Mouse (Mus musculus) cortical plate, adult 2 months (tissue): Measurements from ENCODE around the gene Olfr1301. TPM values are rescaled to one million over a fixed set of nuclear protein-coding genes. Genes with fewer than 3 reads are reported as not detected.

ENCODE experiments used
- H3K27ac ChIP-seq: fragments of 200-500 bp; 2 replicates; pipeline ENCODE4 v1.5.1; 2012; ENCODE audit warnings: low read length, control low read depth, inconsistent platforms; ENCODE audit not compliant: insufficient read depth
- H3K4me1 ChIP-seq: fragments of 200-500 bp; 2 replicates; pipeline ENCODE4 v1.6.1; 2011; ENCODE audit warnings: low read length; ENCODE audit not compliant: control insufficient read depth, insufficient read depth
- H3K4me3 ChIP-seq: fragments of 200-500 bp; 2 replicates; pipeline ENCODE4 v1.5.1; 2011; ENCODE audit warnings: mild to moderate bottlenecking, low read length, control low read depth; ENCODE audit not compliant: insufficient read depth
- CTCF ChIP-seq: fragments of 200-500 bp; IDR thresholded peaks from 2 replicates; pipeline ENCODE4 v1.5.1; 2011; ENCODE audit warnings: mild to moderate bottlenecking, control low read depth, low read length; ENCODE audit not compliant: insufficient read depth; ENCODE audit errors: extremely low read depth
- POLR2A ChIP-seq: fragments of 200-500 bp; IDR thresholded peaks from 2 replicates; pipeline ENCODE4 v1.6.1; 2011; ENCODE audit warnings: mild to moderate bottlenecking, low read length, control low read depth; ENCODE audit not compliant: insufficient read depth; ENCODE audit errors: extremely low read depth
- polyA plus RNA-seq: library from polyadenylated mRNA; depleted of rRNA; stranded (reverse); fragments of >200 nt; gene quantifications from 2 replicates; pipeline ENCODE4 v1.2.3, GENCODE M21; 2012; rRNA removed

The Olfr1301 gene
- polyA plus RNA-seq = not detected in 2 replicates

DNA sequence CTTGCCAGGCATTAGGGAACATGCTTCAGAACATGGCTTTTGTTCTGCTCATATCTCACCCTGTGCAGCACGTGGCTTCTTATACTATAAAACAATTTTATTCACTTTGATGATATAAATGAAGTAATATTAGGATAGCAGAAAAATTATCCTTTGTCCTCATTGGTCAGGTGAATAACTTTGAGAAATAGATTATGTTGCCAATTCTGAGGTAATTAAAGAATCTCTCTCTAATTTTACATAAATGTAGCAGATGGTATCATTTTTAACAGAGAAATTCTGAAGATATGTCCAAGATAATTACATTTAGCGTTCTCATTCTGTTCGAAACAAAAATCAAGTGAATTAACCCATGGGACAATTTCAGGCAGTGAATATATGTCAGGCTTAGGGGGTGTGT is at the start of gene Olfr1301:
Gene Olfr1301, plus strand, starts transcription at position 301 of the 400 bp plus-strand sequence.
- Histone ChIP-seq H3K4me3 (no peak within 1 kb of the TSS), H3K4me1 (no peaks in the 10 kb centered on the region), H3K27ac (no peak within 1 kb of the TSS)
- TF ChIP-seq POLR2A (no peak), CTCF (no peak)

DNA sequence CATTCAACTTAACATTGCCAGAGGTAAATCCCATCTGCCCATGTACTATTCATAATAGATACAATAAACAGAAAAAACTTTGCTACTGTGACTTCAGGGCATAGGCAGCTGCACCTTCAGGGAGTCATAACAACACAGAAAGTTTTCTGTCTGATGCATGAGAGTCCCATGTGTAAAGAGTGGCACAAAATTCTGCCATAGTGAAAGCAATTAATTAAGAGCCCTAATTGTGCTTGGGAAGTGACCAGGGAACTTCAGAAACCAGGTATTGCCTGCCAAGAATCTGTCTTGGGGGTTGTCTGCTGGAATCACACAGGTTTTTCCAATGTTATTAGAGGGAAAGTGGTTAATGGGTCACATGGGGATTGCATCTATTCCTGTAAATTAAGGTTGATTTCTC is 24.1 kb upstream of the Olfr1301 start:
- no peak overlapping the region for H3K27ac ChIP-seq
- no peak overlapping the region for H3K4me3 ChIP-seq
- H3K4me1 ChIP-seq = no peaks in the 10 kb centered on the region
- no peak for TF ChIP-seq CTCF
- TF ChIP-seq POLR2A = no peak

DNA sequence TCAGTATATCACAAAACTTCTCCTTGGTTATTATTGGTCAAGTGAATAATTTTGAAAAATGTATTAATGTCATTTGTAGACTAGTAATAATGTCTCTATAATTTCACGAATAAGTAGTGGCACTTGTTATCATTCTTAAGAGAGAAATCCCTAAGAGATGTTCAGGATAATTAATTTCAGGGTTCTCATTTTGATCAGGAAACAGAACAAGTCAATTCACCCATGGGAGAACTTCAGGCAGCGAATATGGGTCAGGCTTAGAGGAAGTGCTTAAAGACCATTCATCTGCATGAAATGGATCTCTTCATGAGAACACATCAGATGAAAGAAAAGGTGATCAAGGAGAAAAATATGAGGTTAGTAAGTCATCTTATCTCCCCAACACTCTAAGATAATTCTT is 26.3 kb downstream of the Olfr1301 start, which contains the start of gene Olfr1302:
Gene Olfr1302, plus strand, starts transcription at position 301 of the 400 bp plus-strand sequence.
- H3K4me1 ChIP-seq = no peaks in the 10 kb centered on the region
- no peak within 1 kb of the TSS for H3K4me3 ChIP-seq
- TF ChIP-seq CTCF (no peak), POLR2A (no peak)
- no peak within 1 kb of the TSS for H3K27ac ChIP-seq

Other genes starting within 250 kb of the Olfr1301 start
- gene Olfr1293-ps, start 225.8 kb upstream of the Olfr1301 start, polyA plus RNA-seq = not detected in 2 replicates
- not detected in 2 replicates for gene Olfr1294, start 210.7 kb upstream of the Olfr1301 start, polyA plus RNA-seq
- not detected in 2 replicates for gene Olfr1295, start 181.3 kb upstream of the Olfr1301 start, polyA plus RNA-seq
- not detected in 2 replicates for gene Olfr1297, start 124.5 kb upstream of the Olfr1301 start, polyA plus RNA-seq
- not detected in 2 replicates for gene Olfr1298, start 101.8 kb upstream of the Olfr1301 start, polyA plus RNA-seq
- not detected in 2 replicates for gene Olfr1299, start 89.6 kb upstream of the Olfr1301 start, polyA plus RNA-seq
- not detected in 2 replicates for gene Olfr1302, start 26.4 kb downstream of the Olfr1301 start, polyA plus RNA-seq
- not detected in 2 replicates for gene Olfr1303, start 69.3 kb downstream of the Olfr1301 start, polyA plus RNA-seq
- not detected in 2 replicates for gene Olfr1305, start 126.1 kb downstream of the Olfr1301 start, polyA plus RNA-seq
- gene Olfr1306, start 165.3 kb downstream of the Olfr1301 start, polyA plus RNA-seq = not detected in 2 replicates
- not detected in 2 replicates for gene Olfr1307, start 198.4 kb downstream of the Olfr1301 start, polyA plus RNA-seq
- gene Olfr1308, start 213.9 kb downstream of the Olfr1301 start, polyA plus RNA-seq = not detected in 2 replicates
- gene Olfr1309, start 239.3 kb downstream of the Olfr1301 start, polyA plus RNA-seq = not detected in 2 replicates